Mouse (Mus musculus): ENCODE measurements around the gene Erbb2.

Erbb2 gene

DNA sequence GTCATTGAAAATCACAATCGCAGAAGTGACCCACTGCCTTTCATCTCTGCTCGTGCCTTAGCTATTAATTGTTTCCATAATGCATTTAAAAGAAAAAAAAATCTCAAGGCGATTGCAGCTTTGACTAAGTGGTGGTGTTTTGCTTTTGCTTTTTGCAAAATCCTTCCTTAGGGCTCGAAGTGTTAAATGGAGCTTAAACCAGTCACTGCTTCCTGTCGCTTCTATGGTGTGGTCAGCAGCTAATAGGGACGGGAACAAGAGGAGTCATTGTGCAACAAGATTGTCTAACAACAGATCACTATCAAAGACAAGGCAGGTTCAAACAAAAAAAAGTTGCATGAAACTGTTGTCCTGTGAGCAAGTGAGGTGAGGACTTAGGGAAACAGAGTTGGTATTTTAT lies 69.0 kb downstream of the Erbb2 start:
- DNase-seq (ENCODE audit: low read depth, low spot score) = no peak

DNA sequence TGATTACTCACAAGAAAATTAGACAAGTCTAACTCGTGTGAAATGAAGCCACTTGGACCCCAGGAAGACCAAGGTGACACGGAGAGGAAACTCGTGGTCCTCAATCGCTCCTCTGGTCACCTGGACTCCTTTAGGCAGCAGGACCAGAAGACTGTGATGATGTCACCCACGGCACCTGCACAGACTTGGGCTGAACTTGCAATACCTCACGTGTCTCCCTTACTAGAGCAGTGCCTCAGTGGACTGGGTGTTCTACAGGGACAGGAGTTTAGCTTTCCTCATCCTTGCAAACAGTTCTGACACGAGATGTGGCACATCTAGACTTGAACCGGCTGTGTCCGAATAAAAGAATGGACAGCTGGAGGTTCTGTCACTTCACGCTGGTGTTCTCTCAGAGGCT lies 69.8 kb downstream of the Erbb2 start:
- no peak for DNase-seq (ENCODE audit: low read depth, low spot score)

DNA sequence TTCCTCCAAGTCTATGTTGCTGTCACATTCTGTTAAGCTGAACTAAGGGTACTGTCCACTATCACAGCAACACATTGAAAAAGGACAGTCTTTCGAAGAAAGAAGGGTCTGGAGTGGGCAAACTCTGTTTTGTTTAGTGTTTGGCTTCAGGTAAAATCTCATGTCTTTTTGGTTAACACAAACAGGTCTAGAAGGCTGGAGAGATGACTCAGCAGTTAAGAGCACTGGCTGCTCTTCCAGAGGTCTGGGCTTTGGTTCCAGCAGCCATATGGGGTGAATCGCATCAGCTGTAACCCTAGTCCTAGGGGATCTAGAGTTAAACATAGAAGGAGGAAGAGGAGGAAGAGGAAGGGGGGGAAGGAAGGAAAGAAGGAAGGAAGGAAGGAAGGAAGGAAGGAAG lies 73.5 kb downstream of the Erbb2 start:
- DNase-seq (ENCODE audit: low read depth, low spot score) = no peak

Measured in brain, adult 2 months (tissue).